7 mouse cellular contexts compared by ENCODE assay signal in genomic region chr1:133025051-133025795, GRCm38 (mm10). TPM values are rescaled to one million over a fixed set of nuclear protein-coding genes. Genes with fewer than 3 reads are reported as not detected.
DNase-seq lines count a peak whose midpoint lies in the region; ATAC-seq lines count a peak whose summit lies in the region.

No protein-coding gene starts in this region.

- H3K27ac ChIP-seq in embryonic facial prominence, embryonic 10.5 days (replicated peaks) = peak overlapping the region; percentile 99
- peak overlapping the region; percentile 98 for H3K27ac ChIP-seq in limb, embryonic 10.5 days
- H3K27ac ChIP-seq in midbrain, embryonic 13.5 days = peak overlapping the region; percentile 94

- WGBS in embryonic facial prominence, embryonic 10.5 days = under 1% methylated on average over 40 of the region's 40 CpGs
- WGBS in limb, embryonic 10.5 days = 1% methylated on average over 40 of the region's 40 CpGs
- WGBS in midbrain, embryonic 13.5 days = 2% methylated on average over 40 of the region's 40 CpGs

- H3K9me3 ChIP-seq in embryonic facial prominence, embryonic 10.5 days = no peaks in the 10 kb centered on the region
- no peaks in the 10 kb centered on the region for H3K9me3 ChIP-seq in limb, embryonic 10.5 days (replicated peaks)
- H3K9me3 ChIP-seq in midbrain, embryonic 13.5 days = no peaks in the 10 kb centered on the region

- peak overlapping the region; percentile 93 for H3K9ac ChIP-seq in midbrain, embryonic 13.5 days (replicated peaks)

- peak; percentile 97 for ATAC-seq in granulocyte monocyte progenitor cell, adult 5-6 weeks (replicated peaks; ENCODE audit: poor library complexity, severe bottlenecking)
- peak; percentile 98 for ATAC-seq in midbrain, embryonic 13.5 days

- peak overlapping the region; percentile 65 for H3K4me2 ChIP-seq in midbrain, embryonic 13.5 days (replicated peaks)

- H3K27me3 ChIP-seq in embryonic facial prominence, embryonic 10.5 days (replicated peaks; ENCODE audit: low read depth, poor library complexity, severe bottlenecking) = no peaks in the 10 kb centered on the region
- no peaks in the 10 kb centered on the region for H3K27me3 ChIP-seq in limb, embryonic 10.5 days (ENCODE audit: low read depth, poor library complexity, severe bottlenecking)
- no peaks in the 10 kb centered on the region for H3K27me3 ChIP-seq in midbrain, embryonic 13.5 days

- peak overlapping the region; percentile 83 for H3K4me3 ChIP-seq in embryonic facial prominence, embryonic 10.5 days
- peak overlapping the region; percentile 89 for H3K4me3 ChIP-seq in limb, embryonic 10.5 days
- H3K4me3 ChIP-seq in midbrain, embryonic 13.5 days (replicated peaks) = peak overlapping the region; percentile 94

- DNase-seq in adrenal gland, postnatal 10 days = peak; percentile 91
- DNase-seq in embryonic facial prominence, embryonic 10.5 days (ENCODE audit: low spot score) = peak; percentile 95
- DNase-seq in kidney, adult 11 months = peak; percentile 87
- DNase-seq in limb, embryonic 10.5 days (ENCODE audit: low spot score) = peak; percentile 94
- peak; percentile 84 for DNase-seq in spleen, adult 12 weeks (ENCODE audit: low spot score)

- H3K36me3 ChIP-seq in embryonic facial prominence, embryonic 10.5 days (replicated peaks) = peaks cover 13% of the 10 kb centered on the region
- peaks cover 13% of the 10 kb centered on the region for H3K36me3 ChIP-seq in limb, embryonic 10.5 days
- no peaks in the 10 kb centered on the region for H3K36me3 ChIP-seq in midbrain, embryonic 13.5 days

- H3K4me1 ChIP-seq in embryonic facial prominence, embryonic 10.5 days = peaks cover 12% of the 10 kb centered on the region
- H3K4me1 ChIP-seq in limb, embryonic 10.5 days = peaks cover 7% of the 10 kb centered on the region; the same call in 1 of the 2 replicates
- peaks cover 13% of the 10 kb centered on the region for H3K4me1 ChIP-seq in midbrain, embryonic 13.5 days (replicated peaks)

RNA-seq across cellular contexts. Expression of gene Mdm4, which starts 5.1 kb away (rescaled TPM):
- 100 to 1,000 TPM in 1 of 2 experiments, 10 to 100 TPM in 1; 58.5 to 101 TPM for total RNA-seq in adrenal gland, postnatal 10 days (2021)
- 37.7 and 41.4 TPM in 2 replicates for polyA plus RNA-seq in embryonic facial prominence, embryonic 10.5 days (2016; fragmentation: Nextera tagmentation; extraction: Ambion mirVana)
- 92.5 and 103 TPM in 2 replicates for total RNA-seq in granulocyte monocyte progenitor cell, adult 5-6 weeks (2014; fragmentation: Nextera tagmentation)
- total RNA-seq in granulocyte monocyte progenitor cell, adult 5-6 weeks (2017) = 77.9 and 121 TPM in 2 replicates
- polyA plus RNA-seq in limb, embryonic 10.5 days (2016; fragmentation: Nextera tagmentation; extraction: Ambion mirVana) = 35.0 and 43.4 TPM in 2 replicates
- polyA plus RNA-seq in midbrain, embryonic 13.5 days (2015; fragmentation: Nextera tagmentation; extraction: Ambion mirVana) = 42.3 and 46.1 TPM in 2 replicates

RNA-seq across cellular contexts. Expression of gene Pik3c2b, which starts 20.2 kb away (rescaled TPM):
- total RNA-seq in adrenal gland, postnatal 10 days (2021) = 10 to 100 TPM in 1 of 2 experiments, 1 to 10 TPM in 1; 8.8 to 14.1 TPM
- polyA plus RNA-seq in embryonic facial prominence, embryonic 10.5 days (2016; fragmentation: Nextera tagmentation; extraction: Ambion mirVana) = 8.6 and 10.5 TPM in 2 replicates
- 2.4 and 3.2 TPM in 2 replicates for total RNA-seq in granulocyte monocyte progenitor cell, adult 5-6 weeks (2014; fragmentation: Nextera tagmentation)
- 1.1 and 1.4 TPM in 2 replicates for total RNA-seq in granulocyte monocyte progenitor cell, adult 5-6 weeks (2017)
- polyA plus RNA-seq in limb, embryonic 10.5 days (2016; fragmentation: Nextera tagmentation; extraction: Ambion mirVana) = 6.1 and 7.4 TPM in 2 replicates
- 14.6 and 17.0 TPM in 2 replicates for polyA plus RNA-seq in midbrain, embryonic 13.5 days (2015; fragmentation: Nextera tagmentation; extraction: Ambion mirVana)

Comparison
In these comparisons a context has a peak if more than half of its experiments do, and no peak if none do; other contexts are left out.
1. Peak in every context shown above with its lines: DNase-seq, ATAC-seq, H3K4me3 ChIP-seq and H3K27ac ChIP-seq.